Mouse (Mus musculus) hematopoietic stem cell, adult 5-6 weeks (primary cell): ENCODE results near the gene Pam. TPM values are rescaled to one million over a fixed set of nuclear protein-coding genes. Genes with fewer than 3 reads are reported as not detected.
A peak's percentile ranks its signal among the peaks of the same experiment; 100 is the strongest.

Source experiments
- ATAC-seq, 2 experiments: fragments of 125-278 bp in 1 of 2; replicated peaks in 1 of 2; 2 replicates each; pipeline ENCODE4 v1.8.0; 2016 to 2017; ENCODE audit warnings: inconsistent platforms in 2 of 2, mild to moderate bottlenecking in 2 of 2, moderate number of reproducible peaks in 2 of 2, low read depth in 1 of 2, moderate TSS enrichment in 1 of 2; ENCODE audit not compliant: low FRiP score in 2 of 2, poor library complexity in 2 of 2, severe bottlenecking in 2 of 2, insufficient read depth in 1 of 2, low TSS enrichment in 1 of 2
- total RNA-seq: library from RNA; stranded (forward); fragments of 172-1452, 232-1000 nt; gene quantifications from 2 replicates; pipeline ENCODE4 v1.2.3, GENCODE M21; 2017

Gene Pam
- total RNA-seq, result 45.2 and 59.2 TPM in 2 replicates

GRCm38 (mm10) chr1:98095246-98095990 is at the start of gene Pam:
Gene Pam (minus strand): TSS chr1:98095646.
- ATAC-seq, result peak; percentile 77 to 78

- ATAC-seq, result no peak
These were observed 49.4 kb upstream of the Pam start for GRCm38 (mm10) chr1:98144845-98145244.

- peak; percentile 23 to 49; a peak in 3 of 4 replicates for ATAC-seq
These were observed 35.8 kb upstream of the Pam start for GRCm38 (mm10) chr1:98131244-98131643.

- peak; percentile 98 to 99 for ATAC-seq
These were observed 34.3 kb upstream of the Pam start for GRCm38 (mm10) chr1:98129561-98130347.

GRCm38 (mm10) chr1:98129111-98129510 is 33.7 kb upstream of the Pam start:
- ATAC-seq, result no peak

- no peak for ATAC-seq
These were observed 33.1 kb upstream of the Pam start for GRCm38 (mm10) chr1:98128338-98129096.

GRCm38 (mm10) chr1:98126268-98126667 is 30.8 kb upstream of the Pam start:
- no peak for ATAC-seq

GRCm38 (mm10) chr1:98124727-98125126 is 29.3 kb upstream of the Pam start:
- peak; percentile 53 to 67; a peak in 3 of 4 replicates for ATAC-seq

- no peak for ATAC-seq
These were observed 24.1 kb upstream of the Pam start for GRCm38 (mm10) chr1:98119595-98119994.

- no peak for ATAC-seq
These were observed 12.2 kb upstream of the Pam start for GRCm38 (mm10) chr1:98107599-98107998.

GRCm38 (mm10) chr1:98099441-98099840 is 4.0 kb upstream of the Pam start:
- no peak for ATAC-seq

GRCm38 (mm10) chr1:98097957-98098729 is 2.7 kb upstream of the Pam start:
- no peak for ATAC-seq

GRCm38 (mm10) chr1:98096396-98096935 is 1.0 kb upstream of the Pam start:
- ATAC-seq, result no peak

- ATAC-seq, result peak in 1 of 2 experiments; percentile 11; a peak in 1 of 4 replicates
These were observed 515 bp upstream of the Pam start for GRCm38 (mm10) chr1:98095991-98096330.

GRCm38 (mm10) chr1:98094811-98095245 is 618 bp downstream of the Pam start:
- peak; percentile 18 to 40; a peak in 3 of 4 replicates for ATAC-seq

- ATAC-seq, result no peak; a peak in 1 of 4 replicates
These were observed 6.0 kb downstream of the Pam start for GRCm38 (mm10) chr1:98089336-98089975.
